Mouse (Mus musculus) heart, postnatal 10 days (tissue): ENCODE measurements around the gene Runx2. TPM values are rescaled to one million over a fixed set of nuclear protein-coding genes. Genes with fewer than 3 reads are reported as not detected.

ENCODE experiments used
- DNase-seq, 2 experiments: peaks; one replicate each; pipeline ENCODE4 v3.0.0; 2021
- intact Hi-C: fragments of 180-260 bp; cut with DNase I; formaldehyde crosslinking; loops from one replicate; pipeline ENCODE4 v1.15.1; 2025
- total RNA-seq, 2 experiments: library from RNA; stranded (reverse); gene quantifications; 2 replicates each; pipeline ENCODE4 v1.2.3; 2021

The Runx2 gene
- total RNA-seq, 2 experiments from 2014 or later, result 0.24 to 0.32 TPM

DNA sequence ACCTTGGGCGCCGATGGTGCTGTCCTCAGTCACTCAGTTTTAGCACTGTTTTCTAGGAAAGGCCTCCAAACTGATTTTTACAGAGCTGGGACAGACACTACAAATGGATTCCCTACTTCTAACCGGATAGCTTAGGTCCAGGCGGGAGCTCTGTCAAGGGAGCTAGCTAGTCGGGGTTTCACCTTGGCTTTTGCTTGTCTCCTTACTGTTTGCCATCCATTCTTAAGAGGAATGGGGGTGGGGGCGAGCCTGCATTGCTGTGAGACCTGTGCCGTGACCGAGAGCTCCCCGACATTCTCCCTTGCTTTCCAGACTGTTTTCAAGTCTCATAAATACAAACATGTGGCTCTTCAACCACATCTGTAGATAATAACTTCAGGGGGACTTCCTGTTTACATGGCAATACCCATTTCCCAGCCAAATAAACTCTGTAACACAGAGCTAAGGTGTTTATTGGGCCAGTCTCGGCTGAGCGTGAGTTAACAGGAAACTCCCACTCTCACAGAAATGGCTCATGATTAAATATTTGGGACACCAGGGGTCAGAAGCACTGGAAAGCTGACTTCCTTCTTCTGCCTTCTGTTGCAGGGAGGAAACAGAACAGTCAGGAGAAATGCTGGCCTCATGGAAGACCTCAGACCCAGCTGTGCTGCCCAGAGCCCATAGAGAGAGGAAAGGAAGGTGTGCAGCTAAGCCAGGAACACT, 213.1 kb downstream of the Runx2 start:
- intact Hi-C loops, result no loop called here
- DNase-seq, result peak in 1 of 2 experiments; percentile 24

DNA sequence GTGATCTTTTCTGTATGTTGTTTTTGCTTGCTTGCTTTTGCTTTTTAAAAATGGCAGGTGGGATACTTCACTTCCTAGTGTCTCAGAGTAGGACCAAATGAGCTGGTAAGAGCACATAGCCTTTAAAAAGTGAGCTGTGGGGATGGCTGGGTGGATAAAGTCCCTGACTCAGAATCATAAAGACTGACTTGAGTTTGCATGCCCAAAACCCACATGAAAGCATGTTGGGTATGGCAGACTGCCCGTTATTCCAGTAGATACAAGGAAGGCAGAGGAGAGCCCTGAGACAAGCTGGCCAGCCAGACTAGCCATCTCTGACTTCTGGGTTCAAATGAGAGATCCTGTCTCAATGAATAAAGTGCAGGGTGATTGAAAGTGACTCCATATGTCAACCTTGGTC, 214.7 kb downstream of the Runx2 start:
- intact Hi-C loops, result no loop called here
- DNase-seq, result no peak

- intact Hi-C loops, result no loop called here
- DNase-seq, result no peak
Observed at GRCm38 (mm10) chr17:44599132-44599531, 215.5 kb downstream of the Runx2 start.

DNA sequence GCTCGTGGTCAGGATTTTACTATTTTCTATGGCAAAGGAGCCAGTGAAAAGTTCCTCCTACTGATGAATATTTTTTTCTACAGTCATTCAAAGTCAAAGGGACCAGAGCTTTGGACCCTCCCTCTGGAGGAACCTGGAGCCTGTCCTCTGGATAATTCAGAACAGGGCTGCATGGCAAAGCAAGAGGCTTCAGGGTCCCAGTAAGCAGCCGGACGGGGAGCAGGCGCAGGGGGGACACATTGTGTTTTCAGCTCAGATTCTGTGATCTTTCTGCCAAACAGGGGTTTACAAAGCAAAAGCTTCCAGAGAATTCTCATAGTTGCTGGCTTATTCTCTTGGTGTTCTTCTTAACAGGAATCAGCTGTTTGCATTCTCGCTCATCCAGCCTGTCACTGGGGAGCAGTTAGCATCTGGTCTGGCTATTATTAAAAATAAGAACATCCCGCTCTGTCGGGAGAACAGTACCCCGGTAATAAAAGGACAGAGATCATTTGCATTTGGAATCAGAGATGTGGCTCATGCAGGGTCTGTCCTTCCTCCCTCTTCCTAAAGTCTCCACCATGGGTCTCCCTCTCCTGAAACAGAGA, 216.6 kb downstream of the Runx2 start:
- peak; percentile 32 to 43 for DNase-seq
- intact Hi-C loops, result no loop called here

GRCm38 (mm10) chr17:44592737-44593090, 221.9 kb downstream of the Runx2 start:
- DNase-seq, result no peak
- intact Hi-C loops, result no loop called here

DNA sequence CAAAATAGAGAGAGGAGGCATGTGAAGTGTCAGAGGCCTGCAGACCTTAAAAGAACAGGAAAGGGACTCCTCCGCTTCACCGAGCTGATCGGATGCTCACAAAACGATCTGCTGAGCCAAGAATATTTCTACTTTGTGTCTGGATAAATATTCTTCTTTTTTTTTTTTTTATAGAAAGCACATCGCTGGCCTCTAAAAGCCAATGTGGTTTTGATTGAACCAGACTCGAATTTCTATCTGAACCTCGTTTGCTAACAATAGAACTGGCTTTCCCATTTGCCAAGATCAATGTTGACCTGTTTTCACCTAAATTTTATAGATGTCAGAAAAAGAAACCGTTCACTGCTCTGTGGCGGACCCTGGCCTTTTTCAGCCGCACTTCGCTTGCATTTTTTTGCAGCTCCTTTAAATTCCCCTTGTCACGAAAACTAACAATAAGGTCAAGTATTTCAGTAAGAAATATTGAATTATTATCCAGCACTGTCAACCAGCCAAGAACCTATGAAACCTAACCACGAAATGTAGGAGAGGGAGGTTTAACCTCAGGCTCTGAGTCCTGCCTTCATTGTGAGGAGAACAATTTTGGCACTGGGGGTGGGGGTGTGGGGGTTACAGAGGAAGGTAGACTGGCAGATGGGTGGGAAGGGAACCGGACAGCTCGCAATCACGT, 222.4 kb downstream of the Runx2 start:
- no peak for DNase-seq
- intact Hi-C loops, result no loop called here

DNA sequence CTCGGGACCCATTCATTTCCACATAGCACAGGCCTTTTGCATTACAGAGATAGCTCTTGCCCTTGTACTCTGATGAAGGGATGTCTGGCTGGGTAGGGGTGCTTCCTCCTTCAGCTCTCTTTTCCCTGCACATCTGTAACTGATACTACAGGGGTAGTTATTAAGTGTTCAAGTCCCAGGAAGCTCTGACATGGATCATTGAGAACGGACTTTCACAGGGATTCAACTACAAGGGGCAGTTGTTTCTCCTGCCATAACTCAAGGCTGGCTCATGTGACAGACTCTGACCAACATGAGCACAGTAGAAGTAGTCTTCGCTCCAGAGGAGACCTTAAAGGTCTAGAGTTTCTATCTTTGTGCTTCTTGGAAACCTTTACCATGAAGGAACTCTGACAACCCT, 226.1 kb downstream of the Runx2 start:
- no peak for DNase-seq
- intact Hi-C loops, result no loop called here

DNA sequence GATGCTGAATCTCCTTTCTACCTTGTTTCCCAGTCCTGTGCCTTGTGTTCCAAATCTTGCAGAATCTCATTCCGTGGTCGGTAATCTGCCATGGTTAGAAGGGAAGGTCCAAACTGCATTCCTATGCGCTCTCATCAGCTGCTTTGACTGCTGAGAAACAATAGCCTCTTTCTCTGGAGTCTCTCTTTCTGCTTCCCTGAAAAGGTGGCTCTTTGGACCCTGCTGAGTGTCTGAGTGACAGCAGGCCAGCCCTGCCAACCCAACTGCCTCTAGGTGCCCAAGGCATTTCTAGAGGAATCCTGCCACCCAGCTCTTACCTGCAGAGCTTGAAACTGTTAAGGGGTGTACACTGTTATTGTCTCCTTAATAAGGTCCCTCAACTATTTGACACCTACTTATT, 226.6 kb downstream of the Runx2 start:
- intact Hi-C loops, result no loop called here
- no peak for DNase-seq

DNA sequence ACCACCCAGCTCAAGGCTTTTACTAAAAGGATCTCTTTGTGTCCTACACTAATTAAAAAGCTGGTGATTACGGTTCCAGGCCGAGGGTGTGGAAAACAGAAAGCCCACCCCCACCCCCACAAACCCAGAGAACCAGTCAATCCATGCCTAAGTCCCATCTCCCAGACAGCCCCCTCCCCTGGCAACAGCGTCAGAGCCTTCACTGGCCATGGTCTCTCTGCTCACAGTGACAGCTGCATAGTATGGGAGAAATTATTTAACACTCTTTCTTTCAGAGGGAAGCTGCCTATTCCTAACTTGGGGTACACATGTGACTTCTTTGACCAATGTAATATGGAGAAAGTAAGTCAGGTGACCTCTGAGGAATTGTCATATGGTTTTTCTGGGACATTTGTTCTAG, 228.4 kb downstream of the Runx2 start:
- intact Hi-C loops, result no loop called here
- no peak for DNase-seq

GRCm38 (mm10) chr17:44584781-44585180, 229.8 kb downstream of the Runx2 start:
- no peak for DNase-seq
- intact Hi-C loops, result no loop called here

GRCm38 (mm10) chr17:44577791-44578190, 236.8 kb downstream of the Runx2 start:
- DNase-seq, result no peak
- intact Hi-C loops, result no loop called here

- DNase-seq, result no peak
- intact Hi-C loops, result no loop called here
Observed at GRCm38 (mm10) chr17:44570899-44571298, 243.7 kb downstream of the Runx2 start.

GRCm38 (mm10) chr17:44569020-44569621, 245.5 kb downstream of the Runx2 start:
- intact Hi-C loops, result no loop called here
- DNase-seq, result no peak

DNA sequence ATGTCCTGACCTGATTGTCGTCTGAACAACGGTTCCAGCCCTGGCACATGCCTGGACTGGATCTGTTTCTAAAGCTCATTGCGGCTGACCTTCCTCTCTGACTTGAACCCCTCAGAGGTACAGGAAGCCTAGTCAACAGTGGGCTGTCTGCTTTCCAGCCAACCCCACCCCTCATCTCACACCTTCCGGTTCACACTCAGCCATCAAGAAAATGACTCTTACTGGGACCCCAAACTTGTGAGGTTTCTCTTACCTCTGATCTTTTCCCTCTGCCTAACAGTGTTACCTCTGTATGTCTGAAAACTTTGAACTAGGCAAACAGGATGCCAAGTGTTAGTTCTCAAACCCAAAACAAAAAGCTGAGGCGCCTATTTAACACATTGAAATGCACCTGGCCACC, 247.6 kb downstream of the Runx2 start:
- DNase-seq, result no peak
- intact Hi-C loops, result no loop called here

DNA sequence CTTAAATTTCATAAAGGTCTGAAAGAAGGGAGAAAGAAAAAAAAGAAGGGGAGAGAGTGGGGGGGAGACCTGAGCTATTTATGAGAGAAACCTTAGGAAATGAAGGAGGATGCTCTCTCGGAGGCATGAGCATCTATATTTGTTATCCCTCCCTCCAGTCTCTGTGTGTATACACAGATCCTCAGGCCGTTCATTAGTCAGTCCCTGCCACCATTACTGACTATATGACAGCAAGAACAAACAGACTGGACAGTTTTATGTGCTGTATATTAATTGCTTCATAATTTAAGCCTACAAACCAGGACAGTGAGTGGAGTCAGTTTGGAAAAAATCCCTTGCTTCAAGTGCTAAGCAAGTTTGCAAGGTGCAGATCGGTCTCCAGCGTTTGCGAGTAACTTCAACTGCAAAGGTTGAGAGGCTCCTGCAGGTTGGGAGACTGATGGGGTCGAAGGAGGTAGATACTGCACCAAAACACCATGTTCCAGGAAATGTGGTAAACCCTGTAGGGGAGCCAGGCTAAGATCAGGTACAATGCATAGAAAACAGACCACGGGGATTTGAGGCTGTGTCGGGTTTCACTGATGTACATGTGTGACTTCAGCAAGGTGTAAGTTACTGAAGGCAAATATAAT, 248.6 kb downstream of the Runx2 start:
- no peak for DNase-seq
- intact Hi-C loops, result no loop called here

GRCm38 (mm10) chr17:44565311-44565831, 249.2 kb downstream of the Runx2 start:
- no peak for DNase-seq
- intact Hi-C loops, result no loop called here

DNA sequence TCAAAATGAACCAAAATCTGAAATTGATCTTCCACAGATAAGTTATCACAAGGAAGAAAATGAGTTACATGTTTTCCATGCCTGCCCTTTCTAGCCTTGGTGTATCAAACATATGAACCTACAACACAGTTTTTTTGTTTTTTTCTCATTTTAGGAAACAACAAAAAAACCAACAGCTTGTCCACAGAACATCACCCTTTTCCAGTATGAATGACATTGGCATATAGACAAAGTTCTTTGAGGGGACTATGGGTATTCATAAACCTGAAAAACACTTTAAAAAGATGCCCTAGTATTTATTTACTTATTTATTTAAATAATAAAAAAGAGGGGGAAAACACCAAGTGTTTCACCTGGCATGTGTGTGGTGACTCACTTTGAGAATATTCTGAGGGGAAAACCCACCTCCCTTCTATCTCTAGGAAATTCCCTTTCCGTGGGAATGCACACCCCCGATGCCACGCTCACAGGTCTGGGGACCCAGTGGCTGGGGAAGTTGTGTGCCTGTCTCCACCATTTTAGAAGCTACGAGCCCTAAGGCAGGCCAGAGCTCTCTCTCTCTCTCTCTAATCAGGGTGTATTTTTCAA, 249.9 kb downstream of the Runx2 start:
- intact Hi-C loops, result no loop called here
- no peak for DNase-seq

DNA sequence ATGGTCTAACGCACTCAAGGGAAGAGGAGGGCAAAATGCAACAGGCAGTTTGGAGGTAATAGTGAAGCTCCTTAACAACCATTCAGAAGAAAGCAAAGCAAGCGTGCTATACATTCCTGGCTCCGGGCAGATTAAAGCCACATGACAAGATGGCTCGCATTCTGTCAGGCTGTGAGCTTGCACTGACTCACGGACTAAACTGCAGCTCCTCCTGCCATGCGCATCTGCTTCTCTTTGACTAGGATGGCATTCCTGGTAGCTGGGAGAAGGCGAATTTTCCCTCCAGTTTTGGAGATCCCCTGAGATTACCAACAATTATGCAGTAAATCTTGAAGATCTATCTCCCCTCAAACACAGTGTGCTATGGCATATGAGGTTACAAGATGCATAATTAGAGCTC, 254.6 kb downstream of the Runx2 start:
- intact Hi-C loops, result no loop called here
- no peak for DNase-seq

GRCm38 (mm10) chr17:44557199-44558111, 257.1 kb downstream of the Runx2 start:
- intact Hi-C loops, result no loop called here
- DNase-seq, result no peak

DNA sequence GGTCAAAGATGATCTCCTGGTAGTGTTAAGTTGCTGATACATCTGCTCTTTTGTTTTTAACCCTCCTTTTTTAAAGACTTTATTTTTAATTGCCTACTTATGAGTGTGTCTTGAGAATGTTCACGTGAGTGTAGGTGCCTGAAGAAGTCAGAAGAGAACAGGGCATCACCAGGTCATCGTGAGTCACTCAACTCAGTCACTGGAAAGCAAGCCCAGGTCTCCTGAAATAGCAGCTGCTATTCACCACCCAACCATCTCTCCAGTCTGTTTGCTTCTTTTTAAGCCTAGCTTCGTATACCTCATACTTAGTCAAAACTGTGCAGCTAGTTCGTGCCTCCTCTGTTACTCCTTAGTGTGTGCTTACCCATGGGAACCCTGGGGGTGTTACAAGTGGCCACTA, 259.7 kb downstream of the Runx2 start:
- DNase-seq, result no peak
- intact Hi-C loops, result no loop called here
